Mouse (Mus musculus) cerebellum, adult 2 months (tissue): ENCODE measurements around the gene Olfml1.

Experiments
- CTCF ChIP-seq: fragments of 200-500 bp; IDR thresholded peaks from 2 replicates; pipeline ENCODE4 v1.5.1; 2011; ENCODE audit warnings: low read depth, mild to moderate bottlenecking, control low read depth, low read length, moderate library complexity, borderline replicate concordance; ENCODE audit not compliant: insufficient read depth
- POLR2A ChIP-seq: fragments of 200-500 bp; IDR thresholded peaks from 2 replicates; pipeline ENCODE4 v1.6.1; 2011; ENCODE audit warnings: low read length, control low read depth, borderline replicate concordance; ENCODE audit not compliant: insufficient read depth

- TF ChIP-seq CTCF (no peak), POLR2A (no peak)
These were observed 28.2 kb downstream of the Olfml1 start for GRCm38 (mm10) chr7:107595426-107595825.
